In genomic region chr9:63094030-63094429, GRCm38 (mm10) we compare ENCODE assay signal across 20 mouse cellular contexts. TPM values are rescaled to one million over a fixed set of nuclear protein-coding genes. Genes with fewer than 3 reads are reported as not detected.
"Had no signal": no experiment of that assay in that cellular context is flagged by ENCODE, and none has a peak within 500 bp of the region (broad histone marks: within the 10 kb centered on the region; RNA-seq: fewer than 3 reads in every experiment).

No protein-coding gene starts in this region.

- DNase-seq: lung, adult 18-20 months; lung, embryonic 14.5 days; lung, postnatal 10 days; lung, postnatal 36 days; retina, postnatal 1 day; right cerebral cortex, postnatal 14 days; thymus, adult 2 months; thymus, postnatal 25 days; thymus, postnatal 4 days had no signal

- H3K4me2 ChIP-seq: lung, embryonic 14.5 days; midbrain, embryonic 11.5 days; midbrain, embryonic 13.5 days; midbrain, embryonic 15.5 days; neural tube, embryonic 12.5 days; stomach, embryonic 15.5 days had no signal

- H3K27ac ChIP-seq: liver, embryonic 14.5 days; macrophage; midbrain, embryonic 13.5 days; midbrain, embryonic 15.5 days; neural tube, embryonic 12.5 days; stomach, embryonic 15.5 days; stomach, postnatal 0 days had no signal

- H3K9ac ChIP-seq: liver, embryonic 14.5 days; lung, embryonic 14.5 days; midbrain, embryonic 13.5 days; midbrain, embryonic 15.5 days; neural tube, embryonic 12.5 days; stomach, embryonic 15.5 days had no signal

- H3K36me3 ChIP-seq: midbrain, embryonic 13.5 days; midbrain, embryonic 15.5 days; neural tube, embryonic 12.5 days; stomach, embryonic 15.5 days had no signal

- H3K4me3 ChIP-seq: megakaryocyte, embryonic 14.5 days; midbrain, embryonic 13.5 days; midbrain, embryonic 15.5 days; neural tube, embryonic 12.5 days; stomach, embryonic 15.5 days had no signal

- ATAC-seq: midbrain, embryonic 13.5 days; midbrain, embryonic 15.5 days had no signal

- H3K9me3 ChIP-seq: midbrain, embryonic 13.5 days; midbrain, embryonic 15.5 days; neural tube, embryonic 12.5 days; stomach, embryonic 15.5 days had no signal

- H3K27me3 ChIP-seq: midbrain, embryonic 13.5 days; midbrain, embryonic 15.5 days; neural tube, embryonic 12.5 days; stomach, embryonic 15.5 days had no signal

RNA-seq across cellular contexts. Expression of gene Skor1, which starts 54.7 kb away (rescaled TPM):
- polyA plus RNA-seq: liver, embryonic 16.5 days; lung, embryonic 14.5 days; lung, embryonic 16.5 days; stomach, embryonic 15.5 days; stomach, postnatal 0 days had no signal
